Mouse (Mus musculus): ENCODE measurements around the gene Krt2.

GRCm38 (mm10) chr15:101850694-101851093, 32.7 kb upstream of the Krt2 start, which contains the start of gene Krt1:
- TF ChIP-seq POLR2A (IDR thresholded peaks at IDR 0.05; ENCODE audit: borderline replicate concordance, extremely low read depth, low read depth, low read length): no peak
- TF ChIP-seq CTCF (IDR thresholded peaks at IDR 0.05; ENCODE audit: insufficient read depth, low read length): no peak
